Mouse (Mus musculus): Measurements from ENCODE around the gene Mef2d. TPM values are rescaled to one million over a fixed set of nuclear protein-coding genes. Genes with fewer than 3 reads are reported as not detected.

Gene Mef2d
- polyA plus RNA-seq, 1 experiment, result 121 TPM

GRCm38 (mm10) chr3:88138336-88139242 is 3.6 kb upstream of the Mef2d start:
- H3K79me2 ChIP-seq (ENCODE audit: control insufficient read depth, insufficient read depth), result peaks cover 8% of the 10 kb centered on the region
- no peaks in the 10 kb centered on the region for H3K27me3 ChIP-seq (ENCODE audit: control insufficient read depth, insufficient read depth, insufficient read length)
- TF ChIP-seq POLR2AphosphoS2 (IDR thresholded peaks at IDR 0.05; ENCODE audit: insufficient read length, low read depth), result peak; percentile 72
- TF ChIP-seq MYOG (IDR thresholded peaks at IDR 0.05; ENCODE audit: control insufficient read depth in 1 of 3, insufficient read depth in 1 of 3, insufficient read length in 2 of 3, low read depth in 2 of 3), result peak; percentile 66 to 88 (median 73)
- TF ChIP-seq MYOD1 (IDR thresholded peaks at IDR 0.05; ENCODE audit: control insufficient read depth in 1 of 3, insufficient read length in 2 of 3, low read depth in 2 of 3), result peak in 2 of 3 experiments; percentile 76 to 90
- peak; percentile 91 for TF ChIP-seq MAX (IDR thresholded peaks at IDR 0.05; ENCODE audit: low read depth)
- TF ChIP-seq CEBPB (IDR thresholded peaks at IDR 0.05; ENCODE audit: insufficient read depth, poor library complexity, severe bottlenecking), result no peak
- TF ChIP-seq SRF (IDR thresholded peaks at IDR 0.05; ENCODE audit: control insufficient read depth, insufficient read length, low read depth), result no peak
- TF ChIP-seq REST (IDR thresholded peaks at IDR 0.05; ENCODE audit: insufficient read depth, insufficient read length), result no peak
- TF ChIP-seq POLR2A (IDR thresholded peaks at IDR 0.05; ENCODE audit: insufficient read length, low read depth), result peak; percentile 36
- TF ChIP-seq TCF12 (IDR thresholded peaks at IDR 0.05; ENCODE audit: insufficient read depth, poor library complexity, severe bottlenecking), result no peak
- peak; percentile 96 for TF ChIP-seq USF1 (IDR thresholded peaks at IDR 0.05; ENCODE audit: low read depth)
- no peak for TF ChIP-seq E2F4 (IDR thresholded peaks at IDR 0.05; ENCODE audit: insufficient read depth)
- no peak for TF ChIP-seq TCF3 (IDR thresholded peaks at IDR 0.05; ENCODE audit: insufficient read length, low read depth)
- H3K4me3 ChIP-seq, result peak overlapping the region; percentile 38
- peak overlapping the region; percentile 96 for H3K4me2 ChIP-seq (ENCODE audit: low read depth)
- H3ac ChIP-seq (ENCODE audit: control insufficient read depth, insufficient read length), result peak overlapping the region; percentile 8
- H3K36me3 ChIP-seq (ENCODE audit: control insufficient read depth, insufficient read depth), result no peaks in the 10 kb centered on the region

- Histone ChIP-seq H3K4me3 (peak overlapping the region; percentile 38), H3K79me2 (ENCODE audit: control insufficient read depth, insufficient read depth) (peaks cover 18% of the 10 kb centered on the region), H3K27me3 (ENCODE audit: control insufficient read depth, insufficient read depth, insufficient read length) (no peaks in the 10 kb centered on the region), H3K36me3 (ENCODE audit: control insufficient read depth, insufficient read depth) (no peaks in the 10 kb centered on the region), H3K4me2 (ENCODE audit: low read depth) (peak overlapping the region; percentile 96), H3ac (ENCODE audit: control insufficient read depth, insufficient read length) (peak overlapping the region; percentile 8)
- TF ChIP-seq E2F4 (IDR thresholded peaks at IDR 0.05; ENCODE audit: insufficient read depth) (no peak), REST (IDR thresholded peaks at IDR 0.05; ENCODE audit: insufficient read depth, insufficient read length) (no peak)
These were observed 2.7 kb upstream of the Mef2d start for GRCm38 (mm10) chr3:88139243-88140177.

DNA sequence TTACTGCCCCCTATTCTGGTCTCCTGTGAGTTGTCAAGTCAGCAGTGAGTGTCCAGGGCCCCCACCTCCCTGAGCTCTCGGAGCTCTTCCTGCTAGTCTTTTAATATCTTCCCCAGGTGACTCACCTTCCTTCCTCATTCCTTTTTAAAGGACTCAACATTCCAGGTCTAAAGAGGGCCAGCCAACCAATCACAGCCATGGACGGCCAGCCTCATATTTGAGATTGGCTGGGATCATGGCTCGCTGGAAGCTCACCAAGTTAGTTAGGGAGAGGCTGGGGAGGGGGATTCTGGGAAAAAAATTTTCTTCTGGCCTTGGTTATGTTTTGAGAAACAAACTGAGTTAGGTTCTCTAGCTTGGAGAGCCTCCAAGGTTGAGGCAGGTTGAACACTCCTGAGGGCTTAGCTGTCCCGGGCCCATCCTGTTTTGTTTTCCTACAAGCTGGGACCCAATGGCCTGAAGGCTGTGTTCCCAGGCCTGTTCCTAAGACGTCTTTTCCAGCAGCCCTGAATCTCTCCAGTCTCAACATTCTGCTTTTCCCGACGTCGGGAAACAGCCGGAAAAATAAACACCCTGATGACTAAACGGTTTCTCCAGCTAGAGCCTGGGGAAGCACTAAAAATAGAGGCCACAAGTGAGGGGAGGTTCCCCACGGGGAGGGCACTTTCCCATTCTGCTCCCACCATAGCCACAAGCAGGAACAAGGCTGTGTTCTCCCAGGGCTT is 1.8 kb upstream of the Mef2d start:
- no peak overlapping the region for H3ac ChIP-seq (ENCODE audit: control insufficient read depth, insufficient read length)
- peak overlapping the region; percentile 96 for H3K4me2 ChIP-seq (ENCODE audit: low read depth)
- H3K79me2 ChIP-seq (ENCODE audit: control insufficient read depth, insufficient read depth), result peaks cover 26% of the 10 kb centered on the region
- TF ChIP-seq MYOG (IDR thresholded peaks at IDR 0.05; ENCODE audit: control insufficient read depth in 1 of 3, insufficient read depth in 1 of 3, insufficient read length in 2 of 3, low read depth in 2 of 3) (peak in 2 of 3 experiments; percentile 22 to 38), USF1 (IDR thresholded peaks at IDR 0.05; ENCODE audit: low read depth) (no peak), CEBPB (IDR thresholded peaks at IDR 0.05; ENCODE audit: insufficient read depth, poor library complexity, severe bottlenecking) (no peak), MAX (IDR thresholded peaks at IDR 0.05; ENCODE audit: low read depth) (no peak), E2F4 (IDR thresholded peaks at IDR 0.05; ENCODE audit: insufficient read depth) (no peak), REST (IDR thresholded peaks at IDR 0.05; ENCODE audit: insufficient read depth, insufficient read length) (no peak), POLR2A (IDR thresholded peaks at IDR 0.05; ENCODE audit: insufficient read length, low read depth) (peak; percentile 59), SRF (IDR thresholded peaks at IDR 0.05; ENCODE audit: control insufficient read depth, insufficient read length, low read depth) (no peak), TCF3 (IDR thresholded peaks at IDR 0.05; ENCODE audit: insufficient read length, low read depth) (no peak), POLR2AphosphoS2 (IDR thresholded peaks at IDR 0.05; ENCODE audit: insufficient read length, low read depth) (peak; percentile 73), MYOD1 (IDR thresholded peaks at IDR 0.05; ENCODE audit: control insufficient read depth in 1 of 3, insufficient read length in 2 of 3, low read depth in 2 of 3) (peak in 1 of 3 experiments; percentile 48), TCF12 (IDR thresholded peaks at IDR 0.05; ENCODE audit: insufficient read depth, poor library complexity, severe bottlenecking) (no peak)
- peak overlapping the region; percentile 38 for H3K4me3 ChIP-seq
- no peaks in the 10 kb centered on the region for H3K27me3 ChIP-seq (ENCODE audit: control insufficient read depth, insufficient read depth, insufficient read length)
- H3K36me3 ChIP-seq (ENCODE audit: control insufficient read depth, insufficient read depth), result no peaks in the 10 kb centered on the region

- no peaks in the 10 kb centered on the region for H3K27me3 ChIP-seq (ENCODE audit: control insufficient read depth, insufficient read depth, insufficient read length)
- peak overlapping the region; percentile 96 for H3K4me2 ChIP-seq (ENCODE audit: low read depth)
- H3ac ChIP-seq (ENCODE audit: control insufficient read depth, insufficient read length), result no peak overlapping the region
- TF ChIP-seq CEBPB (IDR thresholded peaks at IDR 0.05; ENCODE audit: insufficient read depth, poor library complexity, severe bottlenecking), result no peak
- TF ChIP-seq REST (IDR thresholded peaks at IDR 0.05; ENCODE audit: insufficient read depth, insufficient read length), result no peak
- no peak for TF ChIP-seq MAX (IDR thresholded peaks at IDR 0.05; ENCODE audit: low read depth)
- no peak for TF ChIP-seq TCF12 (IDR thresholded peaks at IDR 0.05; ENCODE audit: insufficient read depth, poor library complexity, severe bottlenecking)
- TF ChIP-seq TCF3 (IDR thresholded peaks at IDR 0.05; ENCODE audit: insufficient read length, low read depth), result no peak
- no peak for TF ChIP-seq MYOD1 (IDR thresholded peaks at IDR 0.05; ENCODE audit: control insufficient read depth in 1 of 3, insufficient read length in 2 of 3, low read depth in 2 of 3)
- H3K36me3 ChIP-seq (ENCODE audit: control insufficient read depth, insufficient read depth), result no peaks in the 10 kb centered on the region
- H3K4me3 ChIP-seq, result peak overlapping the region; percentile 98
- peaks cover 32% of the 10 kb centered on the region for H3K79me2 ChIP-seq (ENCODE audit: control insufficient read depth, insufficient read depth)
These were observed 1.2 kb upstream of the Mef2d start for GRCm38 (mm10) chr3:88140903-88141430.

All from myocyte (in vitro differentiated cells).